Mouse (Mus musculus): ENCODE results near the gene Spen. TPM values are rescaled to one million over a fixed set of nuclear protein-coding genes. Genes with fewer than 3 reads are reported as not detected.

Spen gene
- total and polyA plus RNA-seq, 2 experiments from 2014 or later: 13.0 to 17.4 TPM

GRCm38 (mm10) chr4:141429381-141429780, 109.0 kb downstream of the Spen start:
- ATAC-seq (no peak), DNase-seq (ENCODE audit: low spot score) (no peak)
- H3K36me3 ChIP-seq (ENCODE audit: insufficient read depth, low read length): no peaks in the 10 kb centered on the region
- no peak overlapping the region for H3K4me3 ChIP-seq (ENCODE audit: low read length)
- TF ChIP-seq CTCF (IDR thresholded peaks at IDR 0.05; ENCODE audit: low read depth): no peak
- H3K27ac ChIP-seq: no peak overlapping the region
- H3K27me3 ChIP-seq (ENCODE audit: insufficient read depth, low read length): no peaks in the 10 kb centered on the region
- WGBS: 82% methylated on average over 6 of the region's 6 CpGs
- H3K9me3 ChIP-seq (ENCODE audit: low read length): no peaks in the 10 kb centered on the region
- H3K4me1 ChIP-seq (ENCODE audit: insufficient read depth, low read length): no peaks in the 10 kb centered on the region; the same call in 1 of the 2 replicates
- H3K4me2 ChIP-seq (ENCODE audit: low read depth, low read length): no peak overlapping the region
- no peak overlapping the region for H3K9ac ChIP-seq (replicated peaks; ENCODE audit: low read length)

- no peak for ATAC-seq
- WGBS: 87% methylated on average over 13 of the region's 13 CpGs
- Histone ChIP-seq H3K27ac (no peak overlapping the region), H3K36me3 (ENCODE audit: insufficient read depth, low read length) (no peaks in the 10 kb centered on the region), H3K9me3 (ENCODE audit: low read length) (no peaks in the 10 kb centered on the region), H3K27me3 (ENCODE audit: insufficient read depth, low read length) (no peaks in the 10 kb centered on the region), H3K4me1 (ENCODE audit: insufficient read depth, low read length) (no peaks in the 10 kb centered on the region; the same call in 1 of the 2 replicates), H3K9ac (replicated peaks; ENCODE audit: low read length) (no peak overlapping the region), H3K4me3 (ENCODE audit: low read length) (no peak overlapping the region), H3K4me2 (ENCODE audit: low read depth, low read length) (no peak overlapping the region)
- no peak for DNase-seq (ENCODE audit: low spot score)
- TF ChIP-seq CTCF (IDR thresholded peaks at IDR 0.05; ENCODE audit: low read depth): no peak
These were observed 110.5 kb downstream of the Spen start for GRCm38 (mm10) chr4:141427921-141428320.

GRCm38 (mm10) chr4:141426796-141427745, 111.3 kb downstream of the Spen start:
- no peak for TF ChIP-seq CTCF (IDR thresholded peaks at IDR 0.05; ENCODE audit: low read depth)
- Histone ChIP-seq H3K9ac (replicated peaks; ENCODE audit: low read length) (no peak overlapping the region), H3K27ac (0 out of 2 replicates have a peak overlapping the region, but pooled peaks have one; percentile 81), H3K27me3 (ENCODE audit: insufficient read depth, low read length) (no peaks in the 10 kb centered on the region), H3K4me1 (ENCODE audit: insufficient read depth, low read length) (no peaks in the 10 kb centered on the region; the same call in 1 of the 2 replicates), H3K9me3 (ENCODE audit: low read length) (no peaks in the 10 kb centered on the region), H3K4me2 (ENCODE audit: low read depth, low read length) (no peak overlapping the region), H3K4me3 (ENCODE audit: low read length) (no peak overlapping the region), H3K36me3 (ENCODE audit: insufficient read depth, low read length) (no peaks in the 10 kb centered on the region)
- ATAC-seq: no peak
- WGBS: 81% methylated on average over 10 of the region's 10 CpGs
- DNase-seq (ENCODE audit: low spot score): no peak

- peak overlapping the region; percentile 81 for H3K27ac ChIP-seq
- 3% methylated on average over 33 of the region's 36 CpGs for WGBS
- peak; percentile 93 for ATAC-seq
- no peaks in the 10 kb centered on the region for H3K27me3 ChIP-seq (ENCODE audit: insufficient read depth, low read length)
- no peaks in the 10 kb centered on the region for H3K36me3 ChIP-seq (ENCODE audit: insufficient read depth, low read length)
- TF ChIP-seq CTCF (IDR thresholded peaks at IDR 0.05; ENCODE audit: low read depth): no peak
- no peaks in the 10 kb centered on the region for H3K9me3 ChIP-seq (ENCODE audit: low read length)
- peak overlapping the region; percentile 72 for H3K9ac ChIP-seq (replicated peaks; ENCODE audit: low read length)
- peak overlapping the region; percentile 70 for H3K4me2 ChIP-seq (ENCODE audit: low read depth, low read length)
- H3K4me3 ChIP-seq (ENCODE audit: low read length): peak overlapping the region; percentile 45
- peak; percentile 79 for DNase-seq (ENCODE audit: low spot score)
- no peaks in the 10 kb centered on the region; the same call in 1 of the 2 replicates for H3K4me1 ChIP-seq (ENCODE audit: insufficient read depth, low read length)
These were observed 112.6 kb downstream of the Spen start for GRCm38 (mm10) chr4:141425484-141426479.

DNA sequence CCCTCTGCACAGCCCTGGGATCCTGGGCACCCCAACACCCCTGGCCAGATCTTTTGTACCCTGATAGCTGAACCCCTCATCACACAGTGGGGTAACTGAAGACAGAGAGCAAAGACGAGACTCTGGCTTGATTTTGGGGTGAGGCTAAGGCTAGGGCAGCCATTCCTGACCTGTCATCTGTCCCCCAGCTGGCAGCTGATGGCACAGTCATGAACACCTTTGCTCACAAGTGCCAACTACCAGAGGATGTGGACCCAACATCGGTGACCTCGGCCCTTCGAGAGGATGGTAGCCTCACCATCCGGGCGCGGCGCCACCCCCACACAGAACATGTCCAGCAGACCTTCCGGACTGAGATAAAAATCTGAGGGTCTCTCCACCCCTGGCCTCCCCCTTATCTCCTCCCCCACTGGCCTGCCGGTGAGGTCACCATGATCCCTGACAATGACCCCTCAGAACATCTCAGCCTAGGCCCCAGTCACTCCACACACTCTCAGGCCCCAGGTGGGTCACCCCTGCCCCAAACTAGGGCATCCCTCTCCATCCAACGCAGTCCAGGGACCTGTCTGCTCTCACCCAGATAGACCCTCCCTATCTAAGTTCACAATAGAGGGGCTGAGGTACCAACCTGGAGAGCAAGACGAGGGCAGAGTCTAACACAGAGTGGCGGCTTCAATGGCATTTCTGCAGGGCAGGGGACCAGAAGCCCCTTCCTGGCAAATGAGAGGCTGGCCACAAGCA, 114.5 kb downstream of the Spen start:
- 91% methylated on average over 13 of the region's 13 CpGs for WGBS
- Histone ChIP-seq H3K27ac (no peak overlapping the region), H3K9ac (replicated peaks; ENCODE audit: low read length) (no peak overlapping the region), H3K4me3 (ENCODE audit: low read length) (no peak overlapping the region), H3K27me3 (ENCODE audit: insufficient read depth, low read length) (no peaks in the 10 kb centered on the region), H3K9me3 (ENCODE audit: low read length) (no peaks in the 10 kb centered on the region), H3K4me2 (ENCODE audit: low read depth, low read length) (no peak overlapping the region), H3K4me1 (ENCODE audit: insufficient read depth, low read length) (no peaks in the 10 kb centered on the region; the same call in 1 of the 2 replicates), H3K36me3 (ENCODE audit: insufficient read depth, low read length) (no peaks in the 10 kb centered on the region)
- DNase-seq (ENCODE audit: low spot score) (no peak), ATAC-seq (no peak)
- TF ChIP-seq CTCF (IDR thresholded peaks at IDR 0.05; ENCODE audit: low read depth): no peak

GRCm38 (mm10) chr4:141423288-141423687, 115.1 kb downstream of the Spen start:
- Histone ChIP-seq H3K4me3 (ENCODE audit: low read length) (no peak overlapping the region), H3K4me1 (ENCODE audit: insufficient read depth, low read length) (no peaks in the 10 kb centered on the region; the same call in 1 of the 2 replicates), H3K4me2 (ENCODE audit: low read depth, low read length) (no peak overlapping the region), H3K9ac (replicated peaks; ENCODE audit: low read length) (no peak overlapping the region), H3K27me3 (ENCODE audit: insufficient read depth, low read length) (no peaks in the 10 kb centered on the region), H3K27ac (no peak overlapping the region), H3K36me3 (ENCODE audit: insufficient read depth, low read length) (no peaks in the 10 kb centered on the region), H3K9me3 (ENCODE audit: low read length) (no peaks in the 10 kb centered on the region)
- no peak for TF ChIP-seq CTCF (IDR thresholded peaks at IDR 0.05; ENCODE audit: low read depth)
- 77% methylated on average over 5 of the region's 5 CpGs for WGBS
- ATAC-seq (no peak), DNase-seq (ENCODE audit: low spot score) (no peak)

Measured in hindbrain, postnatal 0 days (tissue).